Mouse (Mus musculus): ENCODE data around the gene Neurog1. TPM values are rescaled to one million over a fixed set of nuclear protein-coding genes. Genes with fewer than 3 reads are reported as not detected.

The Neurog1 gene
- total RNA-seq (2015) (not detected in 2 replicates), total RNA-seq (2017) (not detected in 2 replicates)

- ATAC-seq (ENCODE audit: poor library complexity, severe bottlenecking), result no peak
Measured at GRCm38 (mm10) chr13:56251924-56252619, at the start of gene Neurog1. TSS of gene Neurog1 (minus strand) at chr13:56252163.

GRCm38 (mm10) chr13:56299336-56299735, 47.4 kb upstream of the Neurog1 start:
- ATAC-seq (ENCODE audit: poor library complexity, severe bottlenecking), result no peak

- no peak for ATAC-seq (ENCODE audit: poor library complexity, severe bottlenecking)
Measured at GRCm38 (mm10) chr13:56296659-56297020, 44.7 kb upstream of the Neurog1 start.

- no peak for ATAC-seq (ENCODE audit: poor library complexity, severe bottlenecking)
Measured at GRCm38 (mm10) chr13:56295943-56296658, 44.1 kb upstream of the Neurog1 start, which contains the start of gene Cxcl14. TSS of gene Cxcl14 (minus strand) at chr13:56296551.

- ATAC-seq (ENCODE audit: poor library complexity, severe bottlenecking), result no peak
Measured at GRCm38 (mm10) chr13:56295586-56295942, 43.6 kb upstream of the Neurog1 start.

- ATAC-seq (ENCODE audit: poor library complexity, severe bottlenecking), result no peak
Measured at GRCm38 (mm10) chr13:56294908-56295307, 42.9 kb upstream of the Neurog1 start.

GRCm38 (mm10) chr13:56289998-56290397, 38.0 kb upstream of the Neurog1 start:
- no peak for ATAC-seq (ENCODE audit: poor library complexity, severe bottlenecking)

- ATAC-seq (ENCODE audit: poor library complexity, severe bottlenecking), result no peak
Measured at GRCm38 (mm10) chr13:56289261-56289660, 37.3 kb upstream of the Neurog1 start.

GRCm38 (mm10) chr13:56288601-56289000, 36.6 kb upstream of the Neurog1 start:
- ATAC-seq (ENCODE audit: poor library complexity, severe bottlenecking), result no peak

- no peak for ATAC-seq (ENCODE audit: poor library complexity, severe bottlenecking)
Measured at GRCm38 (mm10) chr13:56287091-56287490, 35.1 kb upstream of the Neurog1 start.

- no peak for ATAC-seq (ENCODE audit: poor library complexity, severe bottlenecking)
Measured at GRCm38 (mm10) chr13:56283321-56283720, 31.4 kb upstream of the Neurog1 start.

- no peak for ATAC-seq (ENCODE audit: poor library complexity, severe bottlenecking)
Measured at GRCm38 (mm10) chr13:56280356-56280755, 28.4 kb upstream of the Neurog1 start.

GRCm38 (mm10) chr13:56279439-56279838, 27.5 kb upstream of the Neurog1 start:
- ATAC-seq (ENCODE audit: poor library complexity, severe bottlenecking), result no peak

GRCm38 (mm10) chr13:56275171-56275570, 23.2 kb upstream of the Neurog1 start:
- no peak for ATAC-seq (ENCODE audit: poor library complexity, severe bottlenecking)

GRCm38 (mm10) chr13:56270124-56270523, 18.2 kb upstream of the Neurog1 start:
- ATAC-seq (ENCODE audit: poor library complexity, severe bottlenecking), result no peak

- ATAC-seq (ENCODE audit: poor library complexity, severe bottlenecking), result no peak
Measured at GRCm38 (mm10) chr13:56267396-56267795, 15.4 kb upstream of the Neurog1 start.

GRCm38 (mm10) chr13:56266435-56266834, 14.5 kb upstream of the Neurog1 start:
- ATAC-seq (ENCODE audit: poor library complexity, severe bottlenecking), result no peak

- ATAC-seq (ENCODE audit: poor library complexity, severe bottlenecking), result no peak
Measured at GRCm38 (mm10) chr13:56265661-56266060, 13.7 kb upstream of the Neurog1 start.

GRCm38 (mm10) chr13:56262269-56262668, 10.3 kb upstream of the Neurog1 start:
- no peak for ATAC-seq (ENCODE audit: poor library complexity, severe bottlenecking)

GRCm38 (mm10) chr13:56260344-56260780, 8.4 kb upstream of the Neurog1 start:
- ATAC-seq (ENCODE audit: poor library complexity, severe bottlenecking), result no peak

- no peak for ATAC-seq (ENCODE audit: poor library complexity, severe bottlenecking)
Measured at GRCm38 (mm10) chr13:56259926-56260250, 7.9 kb upstream of the Neurog1 start.
